Mouse (Mus musculus) small intestine, adult 2 months (tissue): ENCODE results near the gene Bach2.

Experiments
- CTCF ChIP-seq: fragments of 200-500 bp; IDR thresholded peaks from 2 replicates; pipeline ENCODE4 v1.5.1; 2012; ENCODE audit warnings: low read depth, mild to moderate bottlenecking, control low read depth, inconsistent platforms, low read length, moderate library complexity, mixed read lengths; ENCODE audit not compliant: insufficient replicate concordance, insufficient read length; ENCODE audit errors: extremely low read depth
- POLR2A ChIP-seq: fragments of 200-500 bp; IDR thresholded peaks from 2 replicates; pipeline ENCODE4 v1.6.1; 2012; ENCODE audit warnings: low read depth, mild to moderate bottlenecking, control low read depth, inconsistent platforms, low read length, moderate library complexity

GRCm38 (mm10) chr4:32425060-32425459 lies 186.5 kb downstream of the Bach2 start:
- TF ChIP-seq CTCF = no peak
- TF ChIP-seq POLR2A = no peak
